Mouse (Mus musculus) stomach, embryonic 14.5 days (tissue): ENCODE data around the gene Sh2d3c. TPM values are rescaled to one million over a fixed set of nuclear protein-coding genes. Genes with fewer than 3 reads are reported as not detected.

ENCODE experiments used
- ATAC-seq: fragments of 200-750 bp; cut with Nextera tagmentation; 2 replicates; pipeline ENCODE4 v1.8.0; 2017; ENCODE audit warnings: low read depth, moderate TSS enrichment; ENCODE audit not compliant: insufficient number of reproducible peaks, insufficient read depth, low FRiP score
- H3K27ac ChIP-seq: fragments of 300-500 bp; sonication (generic); 2 replicates; pipeline ENCODE4 v1.5.1; 2014; ENCODE audit warnings: mild to moderate bottlenecking, low read length, moderate library complexity, mixed read lengths
- H3K27me3 ChIP-seq: fragments of 300-500 bp; sonication (generic); 2 replicates; pipeline ENCODE4 v1.6.1; 2014; ENCODE audit warnings: low read length, control low read depth, mixed read lengths; ENCODE audit not compliant: control insufficient read depth, insufficient read depth
- H3K36me3 ChIP-seq: fragments of 300-500 bp; sonication (generic); 2 replicates; pipeline ENCODE4 v1.6.1; 2014; ENCODE audit warnings: mild to moderate bottlenecking, control low read depth, low read length, moderate library complexity, mixed read lengths; ENCODE audit not compliant: control insufficient read depth, insufficient read depth
- H3K4me1 ChIP-seq: fragments of 300-500 bp; sonication (generic); 2 replicates; pipeline ENCODE4 v1.6.1; 2014; ENCODE audit warnings: low read length, control low read depth, mixed read lengths; ENCODE audit not compliant: control insufficient read depth, insufficient read depth
- H3K4me2 ChIP-seq: fragments of 300-500 bp; sonication (generic); replicated peaks from 2 replicates; pipeline ENCODE4 v1.6.1; 2014; ENCODE audit warnings: low read depth, low read length, control low read depth
- H3K4me3 ChIP-seq: fragments of 300-500 bp; sonication (generic); 2 replicates; pipeline ENCODE4 v1.5.1; 2014; ENCODE audit warnings: low read depth, low read length, control low read depth
- H3K9ac ChIP-seq: fragments of 300-500 bp; sonication (generic); replicated peaks from 2 replicates; pipeline ENCODE4 v1.6.1; 2014; ENCODE audit warnings: low read depth, mild to moderate bottlenecking, control low read depth, low read length, moderate library complexity, mixed read lengths
- H3K9me3 ChIP-seq: fragments of 300-500 bp; sonication (generic); 2 replicates; pipeline ENCODE4 v1.6.1; 2016; ENCODE audit warnings: low read depth, low read length, control low read depth; ENCODE audit not compliant: control insufficient read depth
- WGBS: fragments of 180-500 bp; shearing (Covaris S2); extraction: QIAGEN DNeasy Blood & Tissue Kit; methylation state at CpG from one replicate; pipeline ENCODE4 v1.1.7; 2014; 5-methylcytosine and 5-hydroxymethylcytosine counted together
- polyA plus RNA-seq: library from polyadenylated mRNA; unstranded; fragments of >200 nt; fragmentation: Nextera tagmentation; extraction: Ambion mirVana; gene quantifications from 2 replicates; pipeline ENCODE4 v1.2.1, GENCODE M21; 2014

Gene Sh2d3c
- polyA plus RNA-seq, 1 experiment from 2014 or later = 28.4 TPM

GRCm38 (mm10) chr2:32758503-32758902 lies 37.6 kb downstream of the Sh2d3c start:
- H3K9me3 ChIP-seq = no peaks in the 10 kb centered on the region
- no peak overlapping the region for H3K4me3 ChIP-seq
- H3K27ac ChIP-seq = no peak overlapping the region
- 57% methylated on average over 8 of the region's 8 CpGs for WGBS
- H3K4me1 ChIP-seq = no peaks in the 10 kb centered on the region
- no peaks in the 10 kb centered on the region for H3K27me3 ChIP-seq
- no peak overlapping the region for H3K4me2 ChIP-seq
- peaks cover 19% of the 10 kb centered on the region for H3K36me3 ChIP-seq
- no peak overlapping the region for H3K9ac ChIP-seq
- no peak for ATAC-seq

- peaks cover 19% of the 10 kb centered on the region for H3K36me3 ChIP-seq
- no peak overlapping the region for H3K27ac ChIP-seq
- H3K4me2 ChIP-seq = no peak overlapping the region
- H3K4me1 ChIP-seq = no peaks in the 10 kb centered on the region
- 79% methylated on average over 2 of the region's 2 CpGs for WGBS
- H3K9me3 ChIP-seq = no peaks in the 10 kb centered on the region
- no peak overlapping the region for H3K9ac ChIP-seq
- no peaks in the 10 kb centered on the region for H3K27me3 ChIP-seq
- no peak for ATAC-seq
- no peak overlapping the region for H3K4me3 ChIP-seq
Observed at GRCm38 (mm10) chr2:32759001-32759400, 38.1 kb downstream of the Sh2d3c start.

GRCm38 (mm10) chr2:32761361-32761760 lies 40.5 kb downstream of the Sh2d3c start:
- H3K4me3 ChIP-seq = no peak overlapping the region
- no peak overlapping the region for H3K27ac ChIP-seq
- no peak overlapping the region for H3K9ac ChIP-seq
- H3K36me3 ChIP-seq = peaks cover 15% of the 10 kb centered on the region
- WGBS = 88% methylated on average over 14 of the region's 14 CpGs
- H3K27me3 ChIP-seq = no peaks in the 10 kb centered on the region
- ATAC-seq = no peak
- no peak overlapping the region for H3K4me2 ChIP-seq
- no peaks in the 10 kb centered on the region for H3K4me1 ChIP-seq
- H3K9me3 ChIP-seq = no peaks in the 10 kb centered on the region

GRCm38 (mm10) chr2:32761859-32762258 lies 41.0 kb downstream of the Sh2d3c start:
- H3K4me1 ChIP-seq = no peaks in the 10 kb centered on the region
- no peak overlapping the region for H3K4me3 ChIP-seq
- H3K27ac ChIP-seq = no peak overlapping the region
- no peaks in the 10 kb centered on the region for H3K9me3 ChIP-seq
- no peak overlapping the region for H3K4me2 ChIP-seq
- peaks cover 15% of the 10 kb centered on the region for H3K36me3 ChIP-seq
- 87% methylated on average over 4 of the region's 4 CpGs for WGBS
- ATAC-seq = no peak
- H3K27me3 ChIP-seq = no peaks in the 10 kb centered on the region
- H3K9ac ChIP-seq = no peak overlapping the region

- H3K9ac ChIP-seq = no peak overlapping the region
- peaks cover 15% of the 10 kb centered on the region for H3K36me3 ChIP-seq
- no peaks in the 10 kb centered on the region for H3K4me1 ChIP-seq
- H3K9me3 ChIP-seq = no peaks in the 10 kb centered on the region
- no peak overlapping the region for H3K27ac ChIP-seq
- WGBS = 73% methylated on average over 3 of the region's 3 CpGs
- no peaks in the 10 kb centered on the region for H3K27me3 ChIP-seq
- no peak overlapping the region for H3K4me2 ChIP-seq
- no peak for ATAC-seq
- no peak overlapping the region for H3K4me3 ChIP-seq
Observed at GRCm38 (mm10) chr2:32763353-32763752, 42.5 kb downstream of the Sh2d3c start.

- Histone ChIP-seq H3K4me1 (no peaks in the 10 kb centered on the region), H3K27ac (no peak overlapping the region), H3K27me3 (no peaks in the 10 kb centered on the region), H3K9ac (no peak overlapping the region), H3K4me3 (no peak overlapping the region), H3K9me3 (no peaks in the 10 kb centered on the region), H3K4me2 (no peak overlapping the region), H3K36me3 (peaks cover 4% of the 10 kb centered on the region; the same call in 1 of the 2 replicates)
- ATAC-seq = no peak
- 76% methylated on average over 12 of the region's 12 CpGs for WGBS
Observed at GRCm38 (mm10) chr2:32767241-32767640, 46.4 kb downstream of the Sh2d3c start.

GRCm38 (mm10) chr2:32768661-32769285 lies 47.9 kb downstream of the Sh2d3c start:
- Histone ChIP-seq H3K27me3 (no peaks in the 10 kb centered on the region), H3K27ac (no peak overlapping the region), H3K9ac (no peak overlapping the region), H3K9me3 (no peaks in the 10 kb centered on the region), H3K4me3 (no peak overlapping the region), H3K4me2 (no peak overlapping the region), H3K36me3 (no peaks in the 10 kb centered on the region), H3K4me1 (no peaks in the 10 kb centered on the region)
- 51% methylated on average over 19 of the region's 19 CpGs for WGBS
- ATAC-seq = no peak

GRCm38 (mm10) chr2:32769327-32770085 lies 48.7 kb downstream of the Sh2d3c start:
- H3K27me3 ChIP-seq = no peaks in the 10 kb centered on the region
- no peaks in the 10 kb centered on the region for H3K9me3 ChIP-seq
- no peaks in the 10 kb centered on the region for H3K36me3 ChIP-seq
- H3K4me2 ChIP-seq = no peak overlapping the region
- no peaks in the 10 kb centered on the region for H3K4me1 ChIP-seq
- H3K4me3 ChIP-seq = no peak overlapping the region
- no peak for ATAC-seq
- H3K9ac ChIP-seq = no peak overlapping the region
- 79% methylated on average over 5 of the region's 5 CpGs for WGBS
- H3K27ac ChIP-seq = no peak overlapping the region
